Mouse (Mus musculus) hindbrain, embryonic 14.5 days (tissue): ENCODE measurements around the gene Add3. TPM values are rescaled to one million over a fixed set of nuclear protein-coding genes. Genes with fewer than 3 reads are reported as not detected.

Experiments used
- ATAC-seq: fragments of 200-750 bp; cut with Nextera tagmentation; 2 replicates; pipeline ENCODE4 v1.8.0; 2017; ENCODE audit warnings: moderate number of reproducible peaks, mild to moderate bottlenecking, moderate TSS enrichment, moderate library complexity; ENCODE audit not compliant: low FRiP score
- DNase-seq: peaks from one replicate; pipeline ENCODE4 v3.0.0-alpha.2; 2015; ENCODE audit warnings: low spot score
- H3K27ac ChIP-seq: fragments of 300-500 bp; sonication (generic); 2 replicates; pipeline ENCODE4 v1.5.1; 2014; ENCODE audit warnings: mild to moderate bottlenecking, moderate library complexity
- H3K27me3 ChIP-seq: fragments of 300-500 bp; sonication (generic); 2 replicates; pipeline ENCODE4 v1.6.1; 2014; ENCODE audit warnings: mild to moderate bottlenecking, low read length, mixed read lengths; ENCODE audit not compliant: control insufficient read depth, insufficient read depth
- H3K36me3 ChIP-seq: fragments of 300-500 bp; sonication (generic); replicated peaks from 2 replicates; pipeline ENCODE4 v1.6.1; 2014; ENCODE audit not compliant: control insufficient read depth, insufficient read depth
- H3K4me1 ChIP-seq: fragments of 300-500 bp; sonication (generic); replicated peaks from 2 replicates; pipeline ENCODE4 v1.6.1; 2014; ENCODE audit warnings: antibody characterized with exemption, low read length, mixed read lengths; ENCODE audit not compliant: control insufficient read depth, insufficient read depth
- H3K4me2 ChIP-seq: fragments of 300-500 bp; sonication (generic); replicated peaks from 2 replicates; pipeline ENCODE4 v1.6.1; 2014; ENCODE audit warnings: mild to moderate bottlenecking, moderate library complexity
- H3K4me3 ChIP-seq: fragments of 300-500 bp; sonication (generic); replicated peaks from 2 replicates; pipeline ENCODE4 v1.5.1; 2014; ENCODE audit warnings: mild to moderate bottlenecking, low read length
- H3K9ac ChIP-seq: fragments of 300-500 bp; sonication (generic); 2 replicates; pipeline ENCODE4 v1.6.1; 2014
- H3K9me3 ChIP-seq: fragments of 300-500 bp; sonication (generic); 2 replicates; pipeline ENCODE4 v1.6.1; 2016; ENCODE audit warnings: low read length; ENCODE audit not compliant: control insufficient read depth
- WGBS: fragments of 180-500 bp; shearing (Covaris S2); extraction: QIAGEN DNeasy Blood & Tissue Kit; methylation state at CpG from one replicate; pipeline ENCODE4 v1.1.7; 2014; 5-methylcytosine and 5-hydroxymethylcytosine counted together
- polyA plus RNA-seq: library from polyadenylated mRNA; unstranded; fragments of >200 nt; fragmentation: Nextera tagmentation; extraction: Ambion mirVana; gene quantifications from 2 replicates; pipeline ENCODE4 v1.2.1, GENCODE M21; 2014

Gene Add3
- polyA plus RNA-seq, 1 experiment from 2014 or later, result 43.4 TPM

- no peak overlapping the region for H3K4me3 ChIP-seq
- ATAC-seq, result no peak
Measured at GRCm38 (mm10) chr19:53256361-53256760, 116.1 kb downstream of the Add3 start.

GRCm38 (mm10) chr19:53256991-53257594 is 116.8 kb downstream of the Add3 start:
- WGBS, result 88% methylated on average over 7 of the region's 7 CpGs
- Histone ChIP-seq H3K9ac (no peak overlapping the region), H3K4me1 (no peaks in the 10 kb centered on the region), H3K9me3 (no peaks in the 10 kb centered on the region), H3K4me3 (no peak overlapping the region), H3K27me3 (no peaks in the 10 kb centered on the region), H3K27ac (no peak overlapping the region), H3K4me2 (no peak overlapping the region), H3K36me3 (no peaks in the 10 kb centered on the region)
- ATAC-seq (no peak), DNase-seq (no peak)

More at GRCm38 (mm10) chr19:53256361-53256760, 116.1 kb downstream of the Add3 start:
- Histone ChIP-seq H3K4me2 (no peak overlapping the region), H3K36me3 (no peaks in the 10 kb centered on the region), H3K27ac (no peak overlapping the region), H3K9me3 (no peaks in the 10 kb centered on the region), H3K4me1 (no peaks in the 10 kb centered on the region), H3K9ac (no peak overlapping the region), H3K27me3 (no peaks in the 10 kb centered on the region)
- WGBS, result 91% methylated on average over 8 of the region's 8 CpGs
- no peak for DNase-seq

- no peak overlapping the region for H3K4me3 ChIP-seq
- no peaks in the 10 kb centered on the region for H3K36me3 ChIP-seq
- H3K9ac ChIP-seq, result no peak overlapping the region
- ATAC-seq, result no peak
- H3K27ac ChIP-seq, result no peak overlapping the region
- H3K9me3 ChIP-seq, result no peaks in the 10 kb centered on the region
- no peak for DNase-seq
- no peaks in the 10 kb centered on the region for H3K4me1 ChIP-seq
- no peak overlapping the region for H3K4me2 ChIP-seq
- H3K27me3 ChIP-seq, result no peaks in the 10 kb centered on the region
- 87% methylated on average over 15 of the region's 15 CpGs for WGBS
Measured at GRCm38 (mm10) chr19:53257631-53258560, 117.7 kb downstream of the Add3 start.

- WGBS, result 88% methylated on average over 13 of the region's 13 CpGs
- Histone ChIP-seq H3K4me3 (no peak overlapping the region), H3K36me3 (no peaks in the 10 kb centered on the region), H3K4me2 (no peak overlapping the region), H3K27ac (no peak overlapping the region), H3K4me1 (no peaks in the 10 kb centered on the region), H3K9ac (no peak overlapping the region), H3K9me3 (no peaks in the 10 kb centered on the region), H3K27me3 (no peaks in the 10 kb centered on the region)
- ATAC-seq, result 0 out of 2 replicates have a peak, but pooled peaks have one; percentile 19
- no peak for DNase-seq
Measured at GRCm38 (mm10) chr19:53258740-53259506, 118.7 kb downstream of the Add3 start.

- H3K27me3 ChIP-seq, result no peaks in the 10 kb centered on the region
- H3K36me3 ChIP-seq, result no peaks in the 10 kb centered on the region
- H3K9ac ChIP-seq, result no peak overlapping the region
- H3K4me3 ChIP-seq, result no peak overlapping the region
- no peak overlapping the region for H3K4me2 ChIP-seq
- no peaks in the 10 kb centered on the region for H3K9me3 ChIP-seq
- 57% methylated on average over 5 of the region's 5 CpGs for WGBS
- H3K27ac ChIP-seq, result no peak overlapping the region
- DNase-seq, result no peak
- no peaks in the 10 kb centered on the region for H3K4me1 ChIP-seq
- peak; percentile 61 for ATAC-seq
Measured at GRCm38 (mm10) chr19:53259541-53259940, 119.3 kb downstream of the Add3 start.

- DNase-seq (no peak), ATAC-seq (no peak)
- no peaks in the 10 kb centered on the region for H3K36me3 ChIP-seq
- H3K4me2 ChIP-seq, result no peak overlapping the region
- 0 out of 2 replicates have a peak, but pooled peaks cover under 1% of the 10 kb centered on the region for H3K4me1 ChIP-seq
- H3K27ac ChIP-seq, result no peak overlapping the region
- H3K27me3 ChIP-seq, result no peaks in the 10 kb centered on the region
- H3K9ac ChIP-seq, result no peak overlapping the region
- no peak overlapping the region for H3K4me3 ChIP-seq
- no peaks in the 10 kb centered on the region for H3K9me3 ChIP-seq
- 81% methylated on average over 10 of the region's 10 CpGs for WGBS
Measured at GRCm38 (mm10) chr19:53260261-53260660, 120.0 kb downstream of the Add3 start.

GRCm38 (mm10) chr19:53260828-53261227 is 120.6 kb downstream of the Add3 start:
- WGBS, result 90% methylated on average over 4 of the region's 4 CpGs

GRCm38 (mm10) chr19:53262061-53262460 is 121.8 kb downstream of the Add3 start:
- Histone ChIP-seq H3K4me2 (no peak overlapping the region), H3K27ac (no peak overlapping the region), H3K9me3 (no peaks in the 10 kb centered on the region), H3K27me3 (no peaks in the 10 kb centered on the region), H3K9ac (no peak overlapping the region), H3K4me1 (0 out of 2 replicates have a peak, but pooled peaks cover 5% of the 10 kb centered on the region), H3K36me3 (no peaks in the 10 kb centered on the region), H3K4me3 (no peak overlapping the region)
- no peak for DNase-seq
- WGBS, result 81% methylated on average over 7 of the region's 7 CpGs
- no peak for ATAC-seq

More at GRCm38 (mm10) chr19:53260828-53261227, 120.6 kb downstream of the Add3 start:
- Histone ChIP-seq H3K4me2 (no peak overlapping the region), H3K9ac (no peak overlapping the region), H3K27ac (no peak overlapping the region), H3K27me3 (no peaks in the 10 kb centered on the region), H3K36me3 (no peaks in the 10 kb centered on the region), H3K9me3 (no peaks in the 10 kb centered on the region), H3K4me3 (no peak overlapping the region), H3K4me1 (0 out of 2 replicates have a peak, but pooled peaks cover 5% of the 10 kb centered on the region)
- ATAC-seq (no peak), DNase-seq (no peak)
